ENCODE assay signal across 9 mouse cellular contexts in genomic region chr3:37569661-37570566, GRCm38 (mm10).
A peak's percentile ranks its signal among the peaks of the same experiment; 100 is the strongest.
DNase-seq lines count a peak whose midpoint lies in the region; ATAC-seq and TF ChIP-seq lines count a peak whose summit lies in the region.
"Had no signal": no experiment of that assay in that cellular context is flagged by ENCODE, and none has a peak within 500 bp of the region (broad histone marks: within the 10 kb centered on the region; RNA-seq: fewer than 3 reads in every experiment).

No protein-coding gene starts in this region.

- H3K36me3 ChIP-seq in neural tube, embryonic 11.5 days (ENCODE audit: control insufficient read depth, insufficient read depth, low read length) = no peaks in the 10 kb centered on the region
- no peaks in the 10 kb centered on the region for H3K36me3 ChIP-seq in embryonic facial prominence, embryonic 13.5 days
- no peaks in the 10 kb centered on the region for H3K36me3 ChIP-seq in hindbrain, postnatal 0 days (ENCODE audit: insufficient read depth, low read length)
- no peaks in the 10 kb centered on the region for H3K36me3 ChIP-seq in neural tube, embryonic 15.5 days
- H3K36me3 ChIP-seq: heart, embryonic 10.5 days had no signal

- DNase-seq in neural tube, embryonic 11.5 days (ENCODE audit: low spot score) = peak; percentile 16
- no peak for DNase-seq in neural tube, embryonic 10.5 days (ENCODE audit: extremely low spot score, low spot score)
- DNase-seq in hindbrain, postnatal 0 days (ENCODE audit: low spot score) = peak; percentile 39
- DNase-seq in frontal cortex, postnatal 25 days (ENCODE audit: low spot score in 2 of 2) = no peak
- DNase-seq in cerebellum, postnatal 4 days (ENCODE audit: low spot score in 2 of 2) = no peak

- 26% methylated on average over 22 of the region's 22 CpGs for WGBS in neural tube, embryonic 11.5 days
- 16% methylated on average over 22 of the region's 22 CpGs for WGBS in embryonic facial prominence, embryonic 13.5 days
- 16% methylated on average over 22 of the region's 22 CpGs for WGBS in hindbrain, postnatal 0 days
- WGBS in neural tube, embryonic 15.5 days = 18% methylated on average over 22 of the region's 22 CpGs

- no peak overlapping the region for H3K4me3 ChIP-seq in neural tube, embryonic 11.5 days (ENCODE audit: low read depth, low read length)
- no peak overlapping the region for H3K4me3 ChIP-seq in embryonic facial prominence, embryonic 13.5 days
- H3K4me3 ChIP-seq in hindbrain, postnatal 0 days (ENCODE audit: low read length) = no peak overlapping the region
- H3K4me3 ChIP-seq in neural tube, embryonic 15.5 days (replicated peaks) = no peak overlapping the region
- H3K4me3 ChIP-seq: heart, embryonic 10.5 days had no signal

- no peak for TF ChIP-seq CTCF in hindbrain, postnatal 0 days (IDR thresholded peaks at IDR 0.05; ENCODE audit: low read depth)

- no peak overlapping the region for H3K27ac ChIP-seq in neural tube, embryonic 11.5 days (ENCODE audit: low read depth, low read length)
- H3K27ac ChIP-seq in embryonic facial prominence, embryonic 13.5 days = peak overlapping the region; percentile 63
- H3K27ac ChIP-seq in hindbrain, postnatal 0 days = peak overlapping the region; percentile 2; the same call in 1 of the 2 replicates
- no peak overlapping the region for H3K27ac ChIP-seq in neural tube, embryonic 15.5 days (replicated peaks)
- H3K27ac ChIP-seq: heart, embryonic 10.5 days had no signal

- H3K9me3 ChIP-seq in neural tube, embryonic 11.5 days (ENCODE audit: control insufficient read depth, low read length) = no peaks in the 10 kb centered on the region
- no peaks in the 10 kb centered on the region for H3K9me3 ChIP-seq in embryonic facial prominence, embryonic 13.5 days
- no peaks in the 10 kb centered on the region for H3K9me3 ChIP-seq in hindbrain, postnatal 0 days (ENCODE audit: low read length)
- no peaks in the 10 kb centered on the region for H3K9me3 ChIP-seq in neural tube, embryonic 15.5 days (replicated peaks)
- H3K9me3 ChIP-seq: G1E; heart, embryonic 10.5 days had no signal

- H3K4me2 ChIP-seq in neural tube, embryonic 11.5 days (ENCODE audit: low read depth) = no peak overlapping the region; the same call in 1 of the 2 replicates
- H3K4me2 ChIP-seq in embryonic facial prominence, embryonic 13.5 days = peak overlapping the region; percentile 43
- peak overlapping the region; percentile 30 for H3K4me2 ChIP-seq in hindbrain, postnatal 0 days (ENCODE audit: low read depth, low read length)
- peak overlapping the region; percentile 35 for H3K4me2 ChIP-seq in neural tube, embryonic 15.5 days

- no peaks in the 10 kb centered on the region for H3K27me3 ChIP-seq in neural tube, embryonic 11.5 days (ENCODE audit: control insufficient read depth, insufficient read depth, low read length)
- no peaks in the 10 kb centered on the region for H3K27me3 ChIP-seq in embryonic facial prominence, embryonic 13.5 days
- no peaks in the 10 kb centered on the region for H3K27me3 ChIP-seq in hindbrain, postnatal 0 days (ENCODE audit: insufficient read depth, low read length)
- no peaks in the 10 kb centered on the region for H3K27me3 ChIP-seq in neural tube, embryonic 15.5 days (replicated peaks)

- H3K4me1 ChIP-seq in neural tube, embryonic 11.5 days (ENCODE audit: control insufficient read depth, insufficient read depth, low read length) = peaks cover 10% of the 10 kb centered on the region
- peaks cover 13% of the 10 kb centered on the region for H3K4me1 ChIP-seq in embryonic facial prominence, embryonic 13.5 days
- H3K4me1 ChIP-seq in hindbrain, postnatal 0 days (ENCODE audit: insufficient read depth, low read length) = 0 out of 2 replicates have a peak, but pooled peaks cover 3% of the 10 kb centered on the region
- peaks cover 13% of the 10 kb centered on the region for H3K4me1 ChIP-seq in neural tube, embryonic 15.5 days

- ATAC-seq in neural tube, embryonic 11.5 days (ENCODE audit: insufficient read depth, low FRiP score, low TSS enrichment) = no peak
- peak; percentile 82 for ATAC-seq in embryonic facial prominence, embryonic 13.5 days (ENCODE audit: insufficient number of reproducible peaks, insufficient read depth, low FRiP score, low TSS enrichment, low read depth)
- peak; percentile 81; the same call in 1 of the 2 replicates for ATAC-seq in hindbrain, postnatal 0 days
- peak; percentile 70 for ATAC-seq in neural tube, embryonic 15.5 days (ENCODE audit: low FRiP score)

- H3K9ac ChIP-seq in neural tube, embryonic 11.5 days (ENCODE audit: low read length) = no peak overlapping the region
- H3K9ac ChIP-seq in embryonic facial prominence, embryonic 13.5 days = no peak overlapping the region
- H3K9ac ChIP-seq in hindbrain, postnatal 0 days (replicated peaks; ENCODE audit: low read length) = no peak overlapping the region
- H3K9ac ChIP-seq in neural tube, embryonic 15.5 days (replicated peaks) = no peak overlapping the region

Comparison
In these comparisons a context has a peak if more than half of its experiments do, and no peak if none do; other contexts are left out.
1. DNase-seq: peak in neural tube, embryonic 11.5 days (single experiment) and hindbrain, postnatal 0 days (single experiment); none in neural tube, embryonic 10.5 days (single experiment), frontal cortex, postnatal 25 days (0 of 2) and cerebellum, postnatal 4 days (0 of 2).
2. H3K27ac ChIP-seq: peak in embryonic facial prominence, embryonic 13.5 days (single experiment) and hindbrain, postnatal 0 days (single experiment); none in neural tube, embryonic 11.5 days (single experiment) and neural tube, embryonic 15.5 days (single experiment).